Mouse (Mus musculus): ENCODE measurements around the gene Hddc2. TPM values are rescaled to one million over a fixed set of nuclear protein-coding genes. Genes with fewer than 3 reads are reported as not detected.
A peak's percentile ranks its signal among the peaks of the same experiment; 100 is the strongest.
"Not testable (repeated sequence)": the region's sequence is repeated elsewhere in the genome, so short reads cannot be mapped to it uniquely, and the experiment has no call there.

Gene Hddc2
- total RNA-seq, 1 experiment: 35.4 TPM

GRCm38 (mm10) chr10:31352845-31353427, 39.8 kb downstream of the Hddc2 start:
- Histone ChIP-seq H3K9ac (ENCODE audit: insufficient read depth, low read depth, low read length, poor library complexity, severe bottlenecking) (no peak overlapping the region), H3K4me1 (ENCODE audit: control insufficient read depth in 2 of 2, insufficient read depth in 2 of 2, low read length in 2 of 2, poor library complexity in 1 of 2) (no peaks in the 10 kb centered on the region), H3K4me3 (ENCODE audit: insufficient read depth in 1 of 2, low read depth in 1 of 2, low read length in 2 of 2, poor library complexity in 1 of 2, severe bottlenecking in 1 of 2) (no peak overlapping the region), H3K36me3 (ENCODE audit: control insufficient read depth, insufficient read depth, low read length, poor library complexity, severe bottlenecking) (no peaks in the 10 kb centered on the region), H3K27ac (ENCODE audit: insufficient read depth, low read depth, low read length, poor library complexity, severe bottlenecking) (no peak overlapping the region), H3K9me3 (ENCODE audit: control insufficient read depth, insufficient read depth, low read depth, low read length) (no peaks in the 10 kb centered on the region; the same call in 1 of the 2 replicates)
- TF ChIP-seq CHD2 (IDR thresholded peaks at IDR 0.05; ENCODE audit: low read depth, low read length) (no peak), ZC3H11A (IDR thresholded peaks at IDR 0.05; ENCODE audit: borderline replicate concordance, low read depth, low read length) (no peak), MAFK (IDR thresholded peaks at IDR 0.05; ENCODE audit: insufficient read depth, low read depth, low read length) (no peak), ZNF384 (IDR thresholded peaks at IDR 0.05; ENCODE audit: low read depth, low read length) (no peak), HCFC1 (IDR thresholded peaks at IDR 0.05; ENCODE audit: borderline replicate concordance, insufficient read depth, low read length) (no peak)
- DNase-seq (ENCODE audit: low read depth, low spot score): no peak
- in situ Hi-C loops (cut with MboI; ENCODE audit: low sequenced_read_pairs in 2 of 2, unreplicated experiment in 2 of 2): no loop called here

GRCm38 (mm10) chr10:31354141-31354540, 41.0 kb downstream of the Hddc2 start:
- no peaks in the 10 kb centered on the region for H3K36me3 ChIP-seq (ENCODE audit: control insufficient read depth, insufficient read depth, low read length, poor library complexity, severe bottlenecking)
- no peak for DNase-seq (ENCODE audit: low read depth, low spot score)
- H3K4me1 ChIP-seq (ENCODE audit: control insufficient read depth in 2 of 2, insufficient read depth in 2 of 2, low read length in 2 of 2, poor library complexity in 1 of 2): no peaks in the 10 kb centered on the region
- H3K4me3 ChIP-seq (ENCODE audit: insufficient read depth in 1 of 2, low read depth in 1 of 2, low read length in 2 of 2, poor library complexity in 1 of 2, severe bottlenecking in 1 of 2): no peak overlapping the region
- no peak overlapping the region for H3K9ac ChIP-seq (ENCODE audit: insufficient read depth, low read depth, low read length, poor library complexity, severe bottlenecking)
- no peak for TF ChIP-seq ZC3H11A (IDR thresholded peaks at IDR 0.05; ENCODE audit: borderline replicate concordance, low read depth, low read length)
- TF ChIP-seq ZNF384 (IDR thresholded peaks at IDR 0.05; ENCODE audit: low read depth, low read length): no peak
- no peak for TF ChIP-seq CHD2 (IDR thresholded peaks at IDR 0.05; ENCODE audit: low read depth, low read length)
- no peak for TF ChIP-seq MAFK (IDR thresholded peaks at IDR 0.05; ENCODE audit: insufficient read depth, low read depth, low read length)
- TF ChIP-seq HCFC1 (IDR thresholded peaks at IDR 0.05; ENCODE audit: borderline replicate concordance, insufficient read depth, low read length): no peak
- in situ Hi-C loops (cut with MboI; ENCODE audit: low sequenced_read_pairs in 2 of 2, unreplicated experiment in 2 of 2): no loop called here
- H3K9me3 ChIP-seq (ENCODE audit: control insufficient read depth, insufficient read depth, low read depth, low read length): no peaks in the 10 kb centered on the region; the same call in 1 of the 2 replicates
- H3K27ac ChIP-seq (ENCODE audit: insufficient read depth, low read depth, low read length, poor library complexity, severe bottlenecking): no peak overlapping the region

GRCm38 (mm10) chr10:31354886-31355461, 41.8 kb downstream of the Hddc2 start:
- no peaks in the 10 kb centered on the region for H3K36me3 ChIP-seq (ENCODE audit: control insufficient read depth, insufficient read depth, low read length, poor library complexity, severe bottlenecking)
- H3K9me3 ChIP-seq (ENCODE audit: control insufficient read depth, insufficient read depth, low read depth, low read length): no peaks in the 10 kb centered on the region; the same call in 1 of the 2 replicates
- H3K4me1 ChIP-seq (ENCODE audit: control insufficient read depth in 2 of 2, insufficient read depth in 2 of 2, low read length in 2 of 2, poor library complexity in 1 of 2): no peaks in the 10 kb centered on the region
- H3K4me3 ChIP-seq (ENCODE audit: insufficient read depth in 1 of 2, low read depth in 1 of 2, low read length in 2 of 2, poor library complexity in 1 of 2, severe bottlenecking in 1 of 2): no peak overlapping the region
- in situ Hi-C loops (cut with MboI; ENCODE audit: low sequenced_read_pairs in 2 of 2, unreplicated experiment in 2 of 2): no loop called here
- no peak for DNase-seq (ENCODE audit: low read depth, low spot score)
- H3K27ac ChIP-seq (ENCODE audit: insufficient read depth, low read depth, low read length, poor library complexity, severe bottlenecking): no peak overlapping the region
- no peak for TF ChIP-seq ZC3H11A (IDR thresholded peaks at IDR 0.05; ENCODE audit: borderline replicate concordance, low read depth, low read length)
- TF ChIP-seq CHD2 (IDR thresholded peaks at IDR 0.05; ENCODE audit: low read depth, low read length): no peak
- TF ChIP-seq MAFK (IDR thresholded peaks at IDR 0.05; ENCODE audit: insufficient read depth, low read depth, low read length): no peak
- no peak for TF ChIP-seq ZNF384 (IDR thresholded peaks at IDR 0.05; ENCODE audit: low read depth, low read length)
- TF ChIP-seq HCFC1 (IDR thresholded peaks at IDR 0.05; ENCODE audit: borderline replicate concordance, insufficient read depth, low read length): no peak
- no peak overlapping the region for H3K9ac ChIP-seq (ENCODE audit: insufficient read depth, low read depth, low read length, poor library complexity, severe bottlenecking)

GRCm38 (mm10) chr10:31359749-31360148, 46.6 kb downstream of the Hddc2 start:
- no peaks in the 10 kb centered on the region for H3K4me1 ChIP-seq (ENCODE audit: control insufficient read depth in 2 of 2, insufficient read depth in 2 of 2, low read length in 2 of 2, poor library complexity in 1 of 2)
- H3K4me3 ChIP-seq (ENCODE audit: insufficient read depth in 1 of 2, low read depth in 1 of 2, low read length in 2 of 2, poor library complexity in 1 of 2, severe bottlenecking in 1 of 2): no peak overlapping the region
- no peak for TF ChIP-seq CHD2 (IDR thresholded peaks at IDR 0.05; ENCODE audit: low read depth, low read length)
- no peak for TF ChIP-seq ZC3H11A (IDR thresholded peaks at IDR 0.05; ENCODE audit: borderline replicate concordance, low read depth, low read length)
- no peak for TF ChIP-seq ZNF384 (IDR thresholded peaks at IDR 0.05; ENCODE audit: low read depth, low read length)
- TF ChIP-seq HCFC1 (IDR thresholded peaks at IDR 0.05; ENCODE audit: borderline replicate concordance, insufficient read depth, low read length): no peak
- TF ChIP-seq MAFK (IDR thresholded peaks at IDR 0.05; ENCODE audit: insufficient read depth, low read depth, low read length): no peak
- no peak overlapping the region for H3K9ac ChIP-seq (ENCODE audit: insufficient read depth, low read depth, low read length, poor library complexity, severe bottlenecking)
- in situ Hi-C loops (cut with MboI; ENCODE audit: low sequenced_read_pairs in 2 of 2, unreplicated experiment in 2 of 2): no loop called here
- no peak for DNase-seq (ENCODE audit: low read depth, low spot score)
- no peaks in the 10 kb centered on the region; the same call in 1 of the 2 replicates for H3K9me3 ChIP-seq (ENCODE audit: control insufficient read depth, insufficient read depth, low read depth, low read length)
- H3K36me3 ChIP-seq (ENCODE audit: control insufficient read depth, insufficient read depth, low read length, poor library complexity, severe bottlenecking): no peaks in the 10 kb centered on the region
- H3K27ac ChIP-seq (ENCODE audit: insufficient read depth, low read depth, low read length, poor library complexity, severe bottlenecking): no peak overlapping the region

GRCm38 (mm10) chr10:31370200-31370599, 57.0 kb downstream of the Hddc2 start:
- H3K36me3 ChIP-seq (ENCODE audit: control insufficient read depth, insufficient read depth, low read length, poor library complexity, severe bottlenecking); H3K9me3 ChIP-seq (ENCODE audit: control insufficient read depth, insufficient read depth, low read depth, low read length); H3K27ac ChIP-seq (ENCODE audit: insufficient read depth, low read depth, low read length, poor library complexity, severe bottlenecking); H3K9ac ChIP-seq (ENCODE audit: insufficient read depth, low read depth, low read length, poor library complexity, severe bottlenecking); in situ Hi-C loops (cut with MboI; ENCODE audit: low sequenced_read_pairs in 2 of 2, unreplicated experiment in 2 of 2); H3K4me3 ChIP-seq (ENCODE audit: insufficient read depth in 1 of 2, low read depth in 1 of 2, low read length in 2 of 2, poor library complexity in 1 of 2, severe bottlenecking in 1 of 2); H3K4me1 ChIP-seq (ENCODE audit: control insufficient read depth in 2 of 2, insufficient read depth in 2 of 2, low read length in 2 of 2, poor library complexity in 1 of 2): not testable (repeated sequence)
- DNase-seq (ENCODE audit: low read depth, low spot score): peak; percentile 6
